Mouse (Mus musculus) retina, postnatal 7 days (tissue): Measurements from ENCODE around the gene Olfr1135.

Experiments used
- DNase-seq: peaks from one replicate; pipeline ENCODE4 v3.0.0-alpha.2; 2012; ENCODE audit warnings: low read depth, low spot score

Gene Olfr1135

DNA sequence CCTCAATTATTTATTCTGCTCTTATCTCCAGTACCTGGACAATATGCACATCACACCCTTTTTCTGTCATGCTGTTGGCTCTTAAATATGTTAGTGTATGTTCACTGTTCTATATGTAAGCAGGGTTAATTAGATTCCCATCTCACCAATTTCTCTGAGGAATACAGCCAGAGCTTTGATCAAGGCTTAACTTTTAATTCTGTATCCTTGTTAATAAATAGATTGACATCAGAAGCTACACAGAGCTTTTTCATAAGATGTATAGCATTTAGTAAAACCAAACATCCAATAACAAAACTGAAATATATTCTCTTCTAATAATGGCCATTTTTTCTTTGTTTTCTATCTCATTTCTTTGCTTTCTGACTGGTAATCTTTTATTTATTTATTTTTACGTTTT lies at the start of gene Olfr1135:
Gene Olfr1135, minus strand, starts transcription at position 101 of the 400 bp plus-strand sequence.
- DNase-seq: no peak

DNA sequence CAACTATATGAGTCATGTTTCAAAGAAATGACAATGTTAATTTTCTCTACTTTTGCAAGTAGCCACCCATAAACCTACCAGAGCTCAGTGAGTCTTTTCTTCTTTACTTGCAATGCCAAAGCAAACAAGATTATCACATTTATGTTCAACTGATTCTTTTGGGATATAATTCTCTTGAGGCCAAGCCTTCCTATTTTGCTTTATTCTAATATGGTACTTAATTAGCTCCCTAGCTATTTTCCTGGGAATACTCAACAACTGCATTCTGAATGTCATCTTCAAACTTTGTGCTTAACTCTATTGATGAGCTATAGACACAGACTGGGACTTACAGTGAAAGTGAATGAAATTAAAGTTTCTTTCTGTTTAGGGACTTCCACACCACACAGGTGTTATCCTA lies 39.6 kb upstream of the Olfr1135 start, which contains the start of gene Olfr1137:
Gene Olfr1137, minus strand, starts transcription at position 101 of the 400 bp plus-strand sequence.
- no peak for DNase-seq

DNA sequence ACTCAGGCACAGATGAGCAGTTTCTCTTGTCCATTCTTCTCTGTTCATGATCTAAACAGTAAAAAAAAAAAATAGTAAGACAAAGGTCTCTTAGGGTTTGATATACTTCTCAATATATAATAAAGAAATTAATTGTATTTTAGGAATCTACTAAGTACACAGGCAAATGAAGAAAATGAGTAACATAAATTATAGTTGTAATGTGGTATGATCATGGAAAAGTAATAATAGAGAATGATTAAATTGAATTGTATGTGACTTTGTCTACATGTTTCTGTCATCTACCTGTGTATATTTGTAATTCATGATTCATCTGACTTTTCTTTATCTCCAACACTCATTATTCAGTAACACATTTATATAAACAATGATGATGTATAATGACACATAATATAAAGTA lies 20.4 kb upstream of the Olfr1135 start, which contains the start of gene Olfr1136:
Gene Olfr1136, minus strand, starts transcription at position 101 of the 400 bp plus-strand sequence.
- DNase-seq: no peak

DNA sequence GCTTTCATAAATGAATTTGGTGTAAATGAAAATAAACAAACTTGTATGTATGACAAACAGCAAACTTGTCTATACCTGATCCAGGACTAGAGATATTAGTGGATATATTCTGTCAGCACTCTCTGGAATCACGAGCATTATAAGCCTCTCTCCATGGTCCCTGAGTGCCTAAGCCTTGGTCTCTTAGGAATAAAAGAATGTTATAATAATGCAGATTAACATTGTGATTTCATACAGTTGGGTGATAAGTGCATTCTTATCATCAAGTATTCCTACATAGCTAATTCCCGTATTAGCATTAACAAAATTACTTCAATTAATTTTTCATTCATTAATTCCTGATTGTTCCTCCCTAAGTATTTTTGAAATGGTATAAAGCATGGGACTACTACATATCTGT lies 15.1 kb downstream of the Olfr1135 start, which contains the start of gene Olfr1134:
Gene Olfr1134, minus strand, starts transcription at position 101 of the 400 bp plus-strand sequence.
- no peak for DNase-seq

DNA sequence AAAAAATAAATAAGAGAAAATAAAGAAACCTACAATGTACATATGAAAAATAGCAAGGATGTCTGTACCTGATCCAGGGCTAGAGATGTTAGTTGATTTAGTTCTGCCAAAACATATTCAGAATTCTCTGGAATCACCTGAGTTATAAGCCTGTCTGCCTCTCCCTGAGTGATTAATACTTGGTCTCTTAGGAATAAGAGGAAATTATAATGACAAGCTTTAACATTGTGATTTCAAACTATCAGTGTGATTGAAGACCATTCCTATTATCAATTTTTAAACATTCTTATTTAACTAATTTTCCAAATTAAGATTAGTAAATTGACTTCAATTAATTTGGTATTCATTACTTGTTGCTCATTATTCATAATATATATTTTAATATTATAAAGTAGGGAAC lies 26.2 kb downstream of the Olfr1135 start, which contains the start of gene Olfr1133:
Gene Olfr1133, minus strand, starts transcription at position 101 of the 400 bp plus-strand sequence.
- DNase-seq: no peak

DNA sequence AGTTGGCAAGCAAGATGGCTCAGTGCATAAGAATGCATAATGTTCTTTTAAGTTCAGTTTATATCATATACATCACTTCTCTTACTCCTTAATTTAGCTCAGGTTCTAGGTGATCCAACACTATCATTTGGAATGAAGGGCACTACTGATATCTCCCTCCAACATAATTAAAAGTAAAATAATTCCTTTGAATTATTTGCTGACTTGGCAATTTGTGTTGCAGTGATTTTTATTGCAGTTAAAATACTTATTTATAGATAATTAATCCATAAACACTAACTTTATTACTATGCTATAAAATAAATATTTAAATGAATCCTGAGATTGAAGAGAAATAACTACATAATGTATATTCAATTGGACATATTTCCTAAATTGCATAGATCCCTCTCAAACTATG lies 31.0 kb downstream of the Olfr1135 start:
- no peak for DNase-seq

DNA sequence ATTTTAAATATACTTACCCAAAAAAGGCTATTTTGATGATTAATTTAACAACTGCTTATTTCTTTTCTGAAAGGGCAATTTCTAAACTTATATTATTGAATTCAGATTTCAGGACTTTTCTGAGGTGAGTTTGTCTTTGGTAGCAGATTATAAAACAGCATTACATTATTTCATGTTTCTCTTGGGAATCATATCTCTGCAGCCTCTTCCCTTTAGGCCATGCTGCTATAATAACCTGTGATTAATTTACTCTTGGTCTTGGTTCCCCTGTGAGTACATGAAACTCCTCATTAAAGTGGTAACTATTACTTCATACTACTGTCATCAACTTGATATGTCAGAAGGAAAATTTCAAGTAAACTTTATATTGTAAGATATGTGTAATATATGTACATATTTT lies 36.0 kb downstream of the Olfr1135 start, which contains the start of gene Olfr1132:
Gene Olfr1132, minus strand, starts transcription at position 101 of the 400 bp plus-strand sequence.
- no peak for DNase-seq

DNA sequence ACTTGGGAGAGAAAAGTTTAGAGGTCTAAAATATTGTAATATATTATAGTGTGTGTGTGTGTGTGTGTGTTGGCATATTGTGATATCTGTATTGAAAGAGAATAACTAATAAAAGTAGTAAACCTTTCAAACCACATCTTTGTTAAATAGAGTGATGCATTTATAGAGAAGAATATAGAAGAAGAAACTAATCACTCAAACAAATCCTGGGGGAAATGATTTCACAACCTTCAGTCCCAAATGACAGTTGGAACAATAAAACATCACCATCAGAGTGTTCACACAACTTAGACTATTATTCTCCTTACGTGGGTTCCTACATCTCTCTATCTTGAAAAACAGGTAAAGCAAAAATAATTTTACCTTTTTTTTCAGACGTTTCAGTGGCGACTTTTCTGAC lies 46.7 kb downstream of the Olfr1135 start, which contains the start of gene Olfr1131:
Gene Olfr1131, plus strand, starts transcription at position 301 of the 400 bp plus-strand sequence.
- no peak for DNase-seq
